Mouse (Mus musculus): ENCODE measurements at regions not wholly inside any gene's neighbourhood (a gene's known extent, or its start where the extent isn't known, plus 50 kb on each side); places are given as distances from the start of the nearest gene placed in this dataset.

DNA sequence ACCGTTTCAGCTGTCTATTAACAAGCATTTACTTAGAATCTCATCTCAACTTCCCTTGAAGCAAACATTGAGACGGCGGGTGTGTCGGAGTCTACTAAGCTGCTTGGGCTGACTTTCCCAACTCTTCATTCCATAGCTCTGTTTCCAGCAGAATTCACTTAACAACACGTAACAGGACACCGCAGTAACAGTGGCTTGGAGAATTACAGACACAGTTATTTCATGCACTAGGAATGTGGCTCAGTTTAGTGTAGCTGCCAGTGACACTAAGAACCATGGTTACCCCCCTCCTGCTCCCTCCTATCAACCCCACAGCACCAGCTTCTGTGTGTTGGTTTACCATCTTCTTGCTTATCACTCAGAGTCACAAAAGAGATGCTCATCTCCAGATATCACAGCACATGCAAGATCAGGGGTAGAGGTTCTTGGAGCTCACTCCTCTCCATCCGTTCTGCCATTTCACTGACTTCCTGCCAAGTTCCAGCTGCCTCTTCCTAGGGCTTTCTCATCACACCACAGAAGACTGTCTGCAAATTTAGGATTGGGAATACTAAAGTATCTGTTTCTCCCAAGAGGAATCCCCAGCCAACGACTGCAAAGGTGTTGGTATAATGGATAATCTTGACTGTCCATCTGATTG is 90.7 kb downstream of the Banf2 start:
- no peak for DNase-seq

DNA sequence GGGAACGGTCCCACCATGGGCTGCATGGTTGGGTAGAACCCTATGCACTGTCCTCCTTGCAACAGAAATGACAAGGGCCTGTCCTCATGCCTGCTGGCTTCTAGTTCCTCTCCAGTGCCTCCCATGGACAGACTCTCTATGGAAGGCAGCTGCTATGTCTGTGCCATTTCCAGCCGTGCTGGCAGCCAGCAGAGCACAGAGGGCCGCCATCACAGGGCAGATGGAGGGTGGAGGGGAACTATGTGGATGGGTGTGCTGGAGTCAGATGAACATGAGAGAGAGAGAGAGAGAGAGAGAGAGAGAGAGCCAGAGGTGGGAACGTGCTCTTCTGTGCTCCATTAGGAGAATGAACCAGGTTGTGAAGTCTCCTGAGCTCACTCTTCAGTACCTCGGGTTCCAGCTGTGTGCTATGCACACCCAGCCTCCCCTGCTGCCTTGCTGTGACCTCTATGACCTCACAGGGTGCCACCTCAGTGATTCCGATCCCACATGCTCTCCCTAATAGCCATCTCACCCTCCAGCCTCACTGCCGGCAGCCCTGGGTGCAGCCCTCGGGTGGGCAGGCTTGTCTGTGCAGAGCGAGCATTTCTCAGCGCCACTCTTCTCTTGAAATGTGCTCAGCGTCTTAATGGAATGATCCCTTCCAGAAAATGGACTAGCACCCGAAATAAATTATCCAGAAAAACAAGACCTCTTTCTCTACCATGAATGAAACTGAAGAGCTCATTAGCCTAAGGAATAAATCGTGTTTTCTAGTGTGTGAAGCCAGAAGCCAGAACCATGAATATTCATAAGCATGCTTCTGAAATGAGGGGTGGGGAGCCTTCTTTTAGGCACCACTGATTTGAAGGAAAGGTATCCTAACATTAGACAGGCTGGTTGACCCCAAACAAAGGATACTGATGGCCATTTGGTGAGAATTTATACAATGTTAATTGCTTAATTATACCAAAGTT is 94.5 kb downstream of the Banf2 start:
- DNase-seq, result peak; percentile 18

DNA sequence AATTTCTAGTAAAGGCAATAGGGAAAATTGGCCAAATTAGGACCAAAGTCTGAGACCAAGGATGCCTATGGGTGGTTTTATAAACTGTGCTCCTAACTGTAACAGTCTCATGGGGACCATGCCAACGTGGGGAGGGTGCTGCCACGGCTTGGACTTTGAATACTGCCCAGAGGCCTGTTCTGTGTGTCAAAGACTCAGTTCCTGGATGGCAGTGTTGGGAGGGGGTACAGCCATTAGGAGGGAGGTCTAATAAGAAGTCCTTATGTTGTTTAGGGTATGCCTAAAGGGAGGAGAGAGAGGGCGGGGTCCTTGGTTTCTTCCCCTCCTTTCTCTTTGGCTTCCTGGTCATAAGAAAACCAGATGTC is 95.2 kb downstream of the Banf2 start:
- DNase-seq, result no peak

DNA sequence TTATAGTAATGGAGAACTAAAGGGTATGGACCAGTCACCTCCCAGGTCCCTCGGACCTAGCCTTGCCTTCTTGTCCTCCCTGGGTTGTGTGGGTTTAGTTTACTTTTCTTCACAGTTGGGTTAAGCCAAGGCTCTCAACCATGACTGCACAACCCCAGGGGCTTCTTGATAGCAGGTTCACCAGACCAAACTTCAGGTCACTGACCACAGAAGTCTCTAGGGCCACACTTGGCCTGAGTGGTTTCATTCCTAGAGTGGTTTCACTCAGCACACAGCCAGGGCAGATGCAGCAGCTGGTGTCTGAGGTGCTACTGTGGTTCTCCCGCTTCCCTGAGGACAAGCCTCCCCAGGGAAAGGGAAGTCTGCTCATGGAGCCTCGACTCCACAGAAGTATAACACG is 95.7 kb downstream of the Banf2 start:
- DNase-seq, result no peak

DNA sequence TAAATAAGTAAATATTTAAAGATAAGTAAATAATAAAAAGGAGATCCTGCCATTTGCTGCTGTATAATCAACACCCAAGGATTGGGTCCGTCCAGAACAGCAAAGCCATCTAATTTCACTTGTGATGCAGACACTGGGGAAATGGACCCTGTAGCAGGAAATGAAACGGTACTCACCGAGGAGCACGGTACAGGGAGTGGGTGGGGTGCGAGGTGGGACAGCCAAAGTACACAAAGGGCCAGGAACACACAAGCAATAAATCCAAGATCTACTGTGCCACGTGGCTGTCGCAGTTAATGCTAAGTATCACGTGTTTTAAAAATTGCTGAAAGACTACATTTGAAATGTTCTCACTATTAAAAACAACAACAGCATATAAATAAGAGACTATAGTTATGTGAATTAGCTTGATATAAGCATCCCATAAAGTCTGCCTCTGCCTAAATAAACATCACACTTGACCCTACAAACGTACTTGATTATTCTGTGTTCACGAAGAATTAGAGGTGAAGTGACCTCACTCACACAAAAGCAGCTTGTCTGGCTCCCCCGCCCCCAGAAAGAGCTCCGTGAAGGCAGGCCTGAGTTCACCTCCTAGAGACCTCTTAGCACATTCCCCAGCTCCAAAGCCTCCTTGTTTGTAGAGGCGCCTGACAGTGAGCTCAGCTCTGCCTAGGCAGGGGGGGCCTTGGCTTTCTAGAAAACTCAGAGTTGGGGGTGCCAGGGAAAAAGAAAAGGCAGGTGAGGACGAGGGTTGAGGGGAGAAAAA is 101.1 kb downstream of the Banf2 start:
- DNase-seq, result no peak

DNA sequence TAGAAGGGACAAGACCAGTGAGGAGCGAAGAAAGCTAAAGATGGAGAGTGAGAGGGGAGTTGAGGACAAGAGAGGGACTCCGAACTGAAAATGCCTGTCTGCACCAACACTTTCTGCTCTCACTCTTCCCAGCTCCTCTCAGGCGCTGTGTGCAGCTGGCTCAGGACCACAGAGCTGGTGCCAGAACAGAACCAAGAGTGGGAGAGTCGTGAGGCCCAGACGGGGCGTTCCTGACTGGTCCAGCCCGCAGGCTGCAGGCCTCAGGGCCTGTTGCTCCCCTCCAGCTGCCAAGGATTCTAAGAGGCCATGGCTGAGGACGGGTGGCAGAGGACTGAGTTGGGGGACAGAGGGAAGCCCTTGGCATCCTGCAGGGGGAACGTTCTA is 101.7 kb downstream of the Banf2 start:
- DNase-seq, result no peak

DNA sequence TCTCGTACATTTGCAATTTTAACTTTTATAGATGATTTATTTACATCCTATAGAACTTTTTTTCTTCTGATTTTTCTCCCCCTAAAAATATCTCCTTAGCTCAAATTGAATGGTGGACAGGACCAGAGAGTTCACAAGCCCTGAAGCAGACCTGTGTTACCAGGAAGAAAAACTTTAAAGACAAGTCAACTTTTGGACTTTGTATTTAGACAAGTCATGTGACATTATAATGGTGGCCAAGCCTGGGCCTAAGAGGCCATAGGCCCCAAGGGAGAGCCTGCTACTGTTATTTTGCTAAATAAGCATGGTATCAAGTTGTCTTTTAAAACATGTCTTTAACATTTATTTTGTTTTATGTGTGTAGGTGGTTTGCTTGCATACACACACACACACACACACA is 102.7 kb downstream of the Banf2 start:
- no peak for DNase-seq

DNA sequence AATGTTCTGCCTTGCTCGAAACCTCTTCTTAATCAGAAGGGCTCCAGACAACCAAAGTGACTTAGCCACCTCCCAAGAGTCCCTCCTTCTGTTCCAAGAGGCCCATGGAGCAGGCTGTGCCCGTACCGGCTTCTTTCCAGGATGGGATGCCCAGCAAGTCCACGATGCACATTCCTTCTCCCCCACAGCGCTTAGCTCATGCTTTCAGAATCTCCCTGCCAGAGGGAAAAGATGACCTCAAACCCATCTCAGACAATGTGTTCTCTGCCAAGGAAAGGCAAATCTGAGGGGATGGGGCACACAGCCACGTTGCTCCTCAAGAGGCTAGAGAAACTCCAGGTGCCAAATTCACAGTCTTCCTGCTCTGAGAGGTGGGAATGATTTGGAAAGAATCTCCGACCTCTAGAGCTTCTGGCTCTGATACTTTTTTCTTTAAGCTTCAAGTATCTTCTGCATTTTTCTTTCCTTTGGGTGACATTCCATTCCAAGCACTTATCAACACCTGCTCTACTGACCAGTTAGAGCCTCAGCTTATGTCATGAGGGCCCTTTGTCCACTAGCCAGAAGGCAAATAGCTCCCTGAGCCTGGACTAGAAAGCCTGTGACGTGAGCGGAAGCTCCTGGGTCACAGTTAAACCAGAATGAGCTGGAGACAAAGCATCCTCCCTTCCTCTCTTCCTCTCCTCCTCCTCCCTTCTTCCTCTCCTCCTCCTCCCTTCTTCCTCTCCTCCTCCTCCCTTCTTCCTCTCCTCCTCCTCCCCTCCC is 110.9 kb downstream of the Banf2 start:
- no peak for DNase-seq

GRCm38 (mm10) chr2:144144486-144145136 is 111.8 kb downstream of the Banf2 start:
- DNase-seq, result no peak

DNA sequence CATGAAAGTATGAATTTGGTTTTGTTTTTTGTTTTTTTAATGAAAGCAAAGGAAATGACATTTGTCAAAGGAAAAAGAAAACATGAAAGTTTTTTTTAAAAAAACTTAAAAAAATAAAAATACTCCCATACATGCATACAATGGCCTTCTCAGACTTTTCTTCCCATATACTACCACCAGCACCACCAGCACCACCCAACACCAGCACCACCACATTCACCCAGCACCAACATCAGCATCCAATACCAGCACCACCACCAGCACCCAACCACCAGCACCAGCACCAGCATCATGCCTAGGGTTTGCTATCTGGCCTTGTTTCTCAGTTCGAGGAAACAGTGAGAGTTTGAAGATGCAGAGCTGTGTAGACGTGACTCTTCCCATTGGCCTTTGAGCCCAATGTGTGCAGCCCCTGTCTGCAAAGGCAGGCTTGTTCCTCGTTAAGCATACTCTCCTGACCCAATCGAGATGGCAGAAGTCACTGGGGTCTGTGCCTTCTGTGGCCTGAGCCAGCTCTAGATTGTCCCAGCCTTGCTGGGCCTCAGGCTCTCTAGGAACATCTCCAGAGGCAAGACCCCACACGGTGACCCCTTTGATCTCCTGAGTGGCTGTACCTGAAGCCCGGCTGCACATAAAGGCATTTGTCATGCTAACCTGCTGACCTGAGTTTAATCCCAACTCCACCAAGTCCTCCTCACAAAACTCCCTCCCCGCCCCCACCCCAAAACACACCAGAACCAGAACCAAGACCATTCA is 113.8 kb upstream of the Mgme1 start:
- DNase-seq, result no peak

- DNase-seq, result no peak
Observed at GRCm38 (mm10) chr2:144157343-144157742, 113.1 kb upstream of the Mgme1 start.

DNA sequence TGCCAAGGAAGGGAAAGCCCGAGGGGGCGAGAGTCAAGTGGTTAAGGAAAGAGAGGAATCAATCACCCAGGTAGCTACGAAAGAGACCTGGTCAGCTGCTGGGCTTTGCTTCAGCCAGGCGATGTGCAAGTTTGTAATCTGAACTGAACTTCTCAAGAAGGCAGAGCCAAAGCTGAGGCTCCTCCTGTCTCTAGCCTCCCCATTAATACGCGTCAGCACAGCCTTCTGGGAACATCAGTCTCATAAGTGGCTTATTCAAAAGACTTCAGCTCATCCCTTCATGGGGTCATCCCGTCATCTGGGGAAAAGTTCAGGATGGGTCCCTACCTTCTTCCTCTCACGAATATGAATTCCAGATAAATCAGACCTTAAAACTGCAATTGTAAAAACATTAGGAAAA is 112.2 kb upstream of the Mgme1 start:
- DNase-seq, result no peak

GRCm38 (mm10) chr2:144159854-144160331 is 110.6 kb upstream of the Mgme1 start:
- DNase-seq, result no peak

DNA sequence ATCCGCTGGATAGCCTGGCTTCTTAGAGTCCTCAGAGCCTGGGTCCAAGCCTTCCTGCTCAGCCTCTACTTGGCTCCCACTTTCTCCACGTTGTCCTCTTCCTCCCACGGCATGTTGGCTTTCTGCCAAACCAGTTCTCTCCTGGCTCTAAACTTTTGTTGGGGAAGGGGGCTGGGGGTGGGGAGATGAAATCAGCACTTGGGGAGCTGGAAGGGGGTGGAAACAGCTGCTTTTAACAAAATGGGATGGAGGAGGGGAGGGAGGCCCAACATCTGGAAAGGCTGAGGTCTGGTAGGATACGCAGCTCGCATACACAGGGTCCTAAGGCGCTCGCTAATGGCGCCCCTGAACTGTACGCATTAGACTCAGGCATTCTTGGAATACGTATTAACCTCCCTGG is 110.0 kb upstream of the Mgme1 start:
- DNase-seq, result no peak

DNA sequence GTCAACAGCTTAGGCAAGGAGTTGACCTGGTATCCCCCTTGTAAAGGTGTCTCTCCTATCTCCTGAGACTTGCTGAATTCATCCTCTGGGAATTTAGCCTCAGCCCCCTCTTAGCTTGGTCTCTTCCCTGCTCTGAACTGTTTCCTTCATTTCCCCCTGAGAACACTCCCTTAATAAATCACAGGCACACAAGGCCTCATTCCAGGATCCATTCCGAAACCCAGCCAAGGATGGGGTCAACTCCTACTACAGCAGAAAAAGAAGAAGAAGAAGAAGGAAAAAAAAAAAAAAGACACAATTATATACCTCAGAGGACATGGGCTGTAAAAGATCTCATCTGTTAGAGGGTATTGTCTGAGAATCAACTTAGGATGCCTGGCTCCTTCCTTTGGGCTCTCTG is 108.6 kb upstream of the Mgme1 start:
- no peak for DNase-seq

- DNase-seq, result peak; percentile 27
Observed at GRCm38 (mm10) chr2:144164102-144164501, 106.4 kb upstream of the Mgme1 start.

- DNase-seq, result peak; percentile 72
Observed at GRCm38 (mm10) chr2:144164986-144165821, 105.3 kb upstream of the Mgme1 start.

GRCm38 (mm10) chr2:144166102-144166750 is 104.2 kb upstream of the Mgme1 start:
- no peak for DNase-seq

- DNase-seq, result no peak
Observed at GRCm38 (mm10) chr2:144169576-144170178, 100.8 kb upstream of the Mgme1 start.

Data from layer of hippocampus, adult 9-11 months (tissue).